Mouse (Mus musculus) left cerebral cortex, adult 18-20 months (tissue): ENCODE data around the gene Kcnj4. TPM values are rescaled to one million over a fixed set of nuclear protein-coding genes. Genes with fewer than 3 reads are reported as not detected.

Experiments
- DNase-seq, 2 experiments: peaks; one replicate each; pipeline ENCODE4 v3.0.0; 2021 to 2022; ENCODE audit warnings: low spot score in 2 of 2, mixed read lengths in 1 of 2
- total RNA-seq, 2 experiments: library from RNA; stranded (reverse); gene quantifications; 2 replicates each; pipeline ENCODE4 v1.2.3; 2021

Gene Kcnj4
- total RNA-seq, 2 experiments from 2014 or later = 184 TPM

GRCm38 (mm10) chr15:79513940-79514339 is 8.9 kb upstream of the Kcnj4 start:
- DNase-seq = no peak

GRCm38 (mm10) chr15:79511553-79512320 is 6.7 kb upstream of the Kcnj4 start:
- DNase-seq = peak; percentile 77 to 89

GRCm38 (mm10) chr15:79510425-79510824 is 5.4 kb upstream of the Kcnj4 start:
- no peak for DNase-seq

DNA sequence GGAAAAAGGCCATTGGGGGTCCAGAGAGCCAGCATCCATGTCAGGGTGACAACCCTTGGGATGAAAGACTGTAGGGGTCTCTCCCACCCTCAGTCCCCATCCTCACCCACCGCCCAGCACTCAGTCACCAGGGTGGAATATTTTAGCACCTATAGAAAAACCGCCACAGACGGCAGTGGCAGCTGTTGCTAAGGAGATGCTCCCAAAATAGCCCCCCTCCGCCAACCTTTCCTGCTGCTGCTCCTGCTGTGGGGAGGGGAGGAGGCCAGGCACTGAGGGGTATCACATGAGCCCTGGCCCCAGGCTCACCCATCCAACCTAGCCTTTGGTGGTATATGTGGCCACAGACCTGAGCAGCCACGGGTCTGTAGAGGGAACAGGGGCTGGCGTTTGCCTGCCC is 5.0 kb upstream of the Kcnj4 start:
- peak; percentile 65 to 77 for DNase-seq

GRCm38 (mm10) chr15:79507055-79507828 is 2.2 kb upstream of the Kcnj4 start:
- DNase-seq = peak in 1 of 2 experiments; percentile 59

DNA sequence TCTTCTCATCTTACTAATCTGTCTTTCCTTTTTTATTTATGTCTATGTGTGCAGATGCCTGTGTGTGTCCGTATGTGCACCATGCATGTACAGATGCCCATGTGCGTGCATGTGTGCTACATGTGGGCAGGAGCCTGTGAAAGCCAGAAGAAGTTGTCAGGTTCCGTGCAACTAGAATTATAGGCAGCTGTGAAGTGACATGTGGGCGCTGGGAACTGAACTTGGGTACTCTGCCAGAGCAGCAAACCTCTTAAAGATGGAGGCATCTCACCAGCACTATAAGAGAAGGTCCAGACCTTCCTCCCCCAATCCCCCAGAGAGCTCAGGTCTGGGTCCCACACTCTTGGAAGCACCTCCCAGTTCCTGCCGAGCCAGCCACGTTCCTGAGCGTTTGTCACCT is 1.4 kb upstream of the Kcnj4 start:
- DNase-seq = no peak

- DNase-seq = peak; percentile 81 to 87
These were observed 709 bp upstream of the Kcnj4 start for GRCm38 (mm10) chr15:79505616-79506283.

- no peak for DNase-seq
These were observed 1.6 kb downstream of the Kcnj4 start for GRCm38 (mm10) chr15:79503438-79503837.

DNA sequence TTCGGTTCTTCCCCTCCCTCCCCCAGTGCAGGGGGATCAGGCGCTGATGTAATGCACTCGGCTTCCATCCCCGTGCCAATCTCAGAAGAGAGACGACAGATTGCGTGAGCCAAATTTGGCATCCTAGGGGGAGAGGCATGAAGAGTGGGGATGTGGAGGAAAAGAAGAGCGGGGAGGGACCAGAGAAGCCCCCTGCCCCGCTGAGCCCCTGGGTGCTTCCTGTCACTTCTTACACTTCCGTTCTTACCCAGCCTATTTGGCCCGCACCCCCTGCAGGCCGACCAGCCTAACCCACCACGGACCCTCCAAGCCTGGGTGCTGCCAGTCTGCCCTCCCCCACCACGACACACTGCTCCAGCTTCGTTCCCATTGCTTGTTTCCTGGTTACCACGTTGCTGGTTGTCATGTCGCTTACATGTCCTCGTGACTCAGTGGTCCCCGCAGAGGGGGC is 2.1 kb downstream of the Kcnj4 start:
- DNase-seq = peak; percentile 65 to 73

DNA sequence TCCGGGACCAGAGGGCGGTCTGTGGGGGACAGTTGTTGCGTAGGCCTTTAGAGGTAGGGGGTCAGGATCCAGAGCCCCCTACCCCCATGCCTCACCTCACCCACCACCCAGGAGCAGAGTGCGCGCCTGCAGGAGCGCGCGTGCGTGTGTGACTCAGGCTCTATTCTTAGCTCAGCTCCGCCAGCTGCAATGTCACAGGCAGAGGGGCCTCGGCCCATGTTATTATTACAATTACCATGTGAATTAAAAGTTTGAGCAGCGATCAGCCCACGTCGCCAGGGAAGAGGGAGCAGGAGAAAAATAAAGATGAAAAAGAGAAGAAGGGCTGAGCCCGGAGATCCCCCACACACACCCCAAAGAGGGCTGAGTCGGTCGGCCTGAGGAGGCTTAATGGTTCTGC is 4.9 kb downstream of the Kcnj4 start:
- DNase-seq = no peak

- DNase-seq = peak; percentile 57 to 75
These were observed 11.5 kb downstream of the Kcnj4 start for GRCm38 (mm10) chr15:79493527-79493926.

GRCm38 (mm10) chr15:79489463-79489862 is 15.6 kb downstream of the Kcnj4 start:
- no peak for DNase-seq

DNA sequence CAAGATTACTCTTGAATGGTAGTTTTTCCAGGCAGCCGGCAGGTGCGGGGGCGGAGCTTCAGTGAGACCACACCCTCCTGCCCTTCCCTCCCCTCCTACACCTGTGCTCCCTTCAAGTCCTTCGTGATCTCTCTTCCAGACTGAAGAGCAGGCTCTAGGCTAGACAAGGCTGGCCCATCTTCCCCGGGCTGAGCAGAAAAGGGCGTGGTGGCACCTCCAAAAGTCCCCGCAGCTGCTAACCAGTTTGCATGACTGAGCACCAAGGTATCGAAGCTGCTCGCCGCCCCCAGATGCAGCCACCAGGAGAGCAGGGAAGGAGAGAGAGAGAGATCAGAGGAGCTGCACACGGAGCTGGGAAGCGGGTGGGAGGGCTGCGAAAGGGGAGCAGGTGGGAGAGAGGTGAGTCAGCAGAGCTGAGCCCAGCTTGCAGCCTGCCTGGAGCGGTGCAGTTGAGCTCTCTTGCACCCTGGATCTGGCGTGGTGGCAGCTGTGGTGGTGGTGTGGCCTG is 23.8 kb downstream of the Kcnj4 start:
- peak; percentile 66 to 74 for DNase-seq

DNA sequence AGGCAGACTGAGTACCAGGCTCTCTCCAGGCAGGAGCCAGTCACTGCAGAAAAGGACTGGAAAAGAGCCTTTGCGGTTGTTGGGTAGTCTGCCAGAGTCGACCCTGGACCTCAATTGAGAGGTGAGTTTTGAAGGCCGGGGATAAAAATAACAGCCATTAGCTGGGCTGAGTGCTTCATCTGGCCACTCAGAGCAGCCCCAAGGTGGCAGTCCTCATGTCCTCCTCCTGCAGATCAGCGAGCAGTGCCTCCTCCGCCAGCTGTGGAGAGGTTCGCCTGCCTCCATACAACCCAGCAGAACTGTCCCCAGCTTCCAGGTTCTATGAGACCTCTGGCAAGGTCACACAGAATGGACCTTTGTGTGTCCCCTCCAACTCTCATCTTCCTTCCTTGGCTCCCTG is 27.8 kb downstream of the Kcnj4 start:
- DNase-seq = no peak

- DNase-seq = no peak
These were observed 31.2 kb downstream of the Kcnj4 start for GRCm38 (mm10) chr15:79473638-79474355.

DNA sequence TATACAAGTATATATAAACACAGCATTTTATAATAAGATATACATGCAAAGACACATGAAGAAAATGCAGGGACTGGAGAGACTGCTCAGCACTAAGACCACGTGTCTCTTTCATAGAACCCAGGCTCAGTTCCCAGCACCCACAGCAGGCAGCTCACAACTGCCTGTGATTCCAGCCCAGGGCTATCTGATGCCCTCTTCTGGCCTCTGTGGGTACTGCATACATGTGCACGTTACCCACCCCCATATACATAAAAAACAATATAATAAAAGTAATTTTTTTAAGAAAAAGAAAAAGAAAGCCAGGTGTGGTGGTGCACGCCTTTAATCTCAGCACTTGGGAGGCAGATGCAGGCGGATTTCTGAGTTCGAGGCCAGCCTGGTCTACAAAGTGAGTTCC is 32.0 kb downstream of the Kcnj4 start:
- no peak for DNase-seq

DNA sequence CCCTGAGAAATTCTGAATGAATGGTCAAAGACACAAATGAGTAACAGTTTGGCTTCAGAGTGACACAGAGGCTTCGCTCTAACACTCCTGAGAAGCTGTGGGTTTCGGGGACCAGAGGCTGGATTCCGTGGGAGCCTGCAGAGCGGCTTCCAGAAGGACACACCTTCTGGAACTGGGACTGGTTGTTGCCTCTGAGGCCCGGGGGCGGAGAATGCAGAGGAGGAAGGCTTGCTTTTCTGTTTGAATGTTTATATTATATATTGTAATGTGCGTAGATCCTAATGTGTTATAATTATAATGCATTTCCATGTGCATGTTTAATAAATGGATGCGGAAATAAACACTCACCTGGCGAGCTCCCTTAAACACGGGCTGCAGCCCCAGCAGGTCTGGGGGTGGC is 33.9 kb downstream of the Kcnj4 start:
- peak in 1 of 2 experiments; percentile 60 for DNase-seq

GRCm38 (mm10) chr15:79470583-79470982 is 34.5 kb downstream of the Kcnj4 start:
- DNase-seq = no peak

GRCm38 (mm10) chr15:79469577-79469976 is 35.5 kb downstream of the Kcnj4 start:
- DNase-seq = no peak

DNA sequence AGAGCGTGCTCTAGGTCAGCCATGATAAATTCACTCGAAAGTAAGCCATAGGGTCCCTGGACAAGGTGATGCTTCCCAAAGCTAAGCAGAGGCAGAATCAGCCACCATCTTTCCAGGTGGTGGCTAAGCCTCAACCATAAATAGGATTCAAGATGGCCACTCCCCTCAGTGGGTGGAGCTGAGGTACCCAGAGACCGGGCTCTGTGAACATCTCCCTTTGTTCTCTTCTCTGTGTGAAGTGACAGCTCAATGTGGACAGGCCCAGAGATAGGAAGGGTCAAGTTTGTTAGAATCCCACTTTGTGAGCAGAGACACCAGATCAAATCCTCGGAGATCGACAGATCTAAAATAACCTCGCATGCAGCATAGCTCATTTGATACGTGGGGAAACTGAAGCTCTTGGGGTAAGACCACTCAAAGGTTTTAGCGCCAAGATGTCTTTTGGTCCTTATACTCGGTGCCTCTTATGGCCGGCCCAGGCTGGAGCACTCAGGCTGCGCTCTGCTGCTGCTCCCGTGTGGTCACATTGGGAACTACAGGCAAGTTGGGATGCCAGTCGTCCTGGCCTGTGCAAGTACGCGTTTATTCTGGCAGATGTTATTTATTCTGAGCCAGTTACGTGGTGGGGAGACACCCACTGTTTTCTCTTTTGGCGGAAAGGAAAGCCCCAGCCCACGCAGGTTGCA is 38.3 kb downstream of the Kcnj4 start:
- peak; percentile 85 to 93 for DNase-seq
